Mouse (Mus musculus) heart, embryonic 14.5 days (tissue): ENCODE measurements around the gene Clec18a. TPM values are rescaled to one million over a fixed set of nuclear protein-coding genes. Genes with fewer than 3 reads are reported as not detected.
"Not testable (repeated sequence)": the region's sequence is repeated elsewhere in the genome, so short reads cannot be mapped to it uniquely, and the experiment has no call there.

Experiments
- ATAC-seq: fragments of 200-750 bp; cut with Nextera tagmentation; 2 replicates; pipeline ENCODE4 v1.8.0; 2017; ENCODE audit warnings: low read depth, moderate TSS enrichment; ENCODE audit not compliant: insufficient number of reproducible peaks, insufficient read depth, low FRiP score
- H3K27ac ChIP-seq, 2 experiments: fragments of 200-500 bp in 1 of 2; fragments of 300-500 bp in 1 of 2; sonication (generic) in 1 of 2; replicated peaks in 1 of 2; 2 replicates each; pipeline ENCODE4 v1.5.1; 2012 to 2014; ENCODE audit warnings: low read depth in 2 of 2, low read length in 2 of 2, control low read depth in 1 of 2, mild to moderate bottlenecking in 1 of 2, mixed read lengths in 1 of 2; ENCODE audit not compliant: control insufficient read depth in 1 of 2, insufficient read depth in 1 of 2
- H3K27me3 ChIP-seq: fragments of 300-500 bp; sonication (generic); 2 replicates; pipeline ENCODE4 v1.6.1; 2014; ENCODE audit warnings: mild to moderate bottlenecking, low read length, control low read depth; ENCODE audit not compliant: control insufficient read depth, insufficient read depth
- H3K36me3 ChIP-seq: fragments of 300-500 bp; sonication (generic); 2 replicates; pipeline ENCODE4 v1.6.1; 2014; ENCODE audit warnings: mild to moderate bottlenecking, control low read depth, low read length, mixed read lengths; ENCODE audit not compliant: control insufficient read depth, insufficient read depth
- H3K4me1 ChIP-seq, 2 experiments: fragments of 200-500 bp in 1 of 2; fragments of 300-500 bp in 1 of 2; sonication (generic) in 1 of 2; 2 replicates each; pipeline ENCODE4 v1.6.1; 2012 to 2014; ENCODE audit warnings: low read length in 2 of 2, control low read depth in 1 of 2, mixed read lengths in 1 of 2; ENCODE audit not compliant: control insufficient read depth in 2 of 2, insufficient read depth in 2 of 2
- H3K4me2 ChIP-seq: fragments of 300-500 bp; sonication (generic); 2 replicates; pipeline ENCODE4 v1.6.1; 2014; ENCODE audit warnings: mild to moderate bottlenecking, low read length
- H3K4me3 ChIP-seq, 2 experiments: fragments of 200-500 bp in 1 of 2; fragments of 300-500 bp in 1 of 2; sonication (generic) in 1 of 2; 2 replicates each; pipeline ENCODE4 v1.5.1; 2012 to 2014; ENCODE audit warnings: low read length in 2 of 2, mild to moderate bottlenecking in 2 of 2, control low read depth in 1 of 2, low read depth in 1 of 2, moderate library complexity in 1 of 2; ENCODE audit not compliant: control insufficient read depth in 1 of 2, insufficient read depth in 1 of 2
- H3K9ac ChIP-seq: fragments of 300-500 bp; sonication (generic); 2 replicates; pipeline ENCODE4 v1.6.1; 2014; ENCODE audit warnings: mild to moderate bottlenecking, low read length
- H3K9me3 ChIP-seq: fragments of 300-500 bp; sonication (generic); 2 replicates; pipeline ENCODE4 v1.6.1; 2016; ENCODE audit warnings: low read length, control low read depth; ENCODE audit not compliant: control insufficient read depth
- WGBS: fragments of 180-500 bp; shearing (Covaris S2); extraction: QIAGEN DNeasy Blood & Tissue Kit; methylation state at CpG from one replicate; pipeline ENCODE4 v1.1.7; 2014; 5-methylcytosine and 5-hydroxymethylcytosine counted together
- polyA plus RNA-seq: library from polyadenylated mRNA; unstranded; fragments of >200 nt; fragmentation: Nextera tagmentation; extraction: Ambion mirVana; gene quantifications from 2 replicates; pipeline ENCODE4 v1.2.1, GENCODE M21; 2014

The Clec18a gene
- polyA plus RNA-seq, 1 experiment from 2014 or later = not detected

DNA sequence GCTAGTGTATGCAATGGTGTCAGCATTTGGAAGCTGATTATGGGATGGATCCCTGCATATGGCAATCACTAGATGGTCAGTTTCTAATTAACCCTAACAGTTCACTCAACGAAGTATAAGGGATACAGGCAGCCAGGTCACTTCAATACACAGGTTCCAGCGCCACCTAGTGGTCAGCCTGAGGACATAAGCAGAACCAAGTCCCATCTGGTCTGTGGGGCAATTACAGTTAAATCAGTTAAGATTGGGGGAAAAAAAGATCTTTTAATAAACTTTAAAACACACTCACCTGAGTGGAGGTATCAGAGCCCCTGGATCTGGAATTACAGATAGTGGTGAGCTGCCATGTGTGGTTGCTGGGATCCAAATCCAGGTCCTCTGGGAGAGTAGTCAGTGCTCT, 2.1 kb downstream of the Clec18a start:
- no peaks in the 10 kb centered on the region for H3K36me3 ChIP-seq
- no peak for ATAC-seq
- H3K4me1 ChIP-seq = no peaks in the 10 kb centered on the region
- H3K9ac ChIP-seq = no peak overlapping the region
- H3K4me3 ChIP-seq = no peak overlapping the region
- no peaks in the 10 kb centered on the region for H3K9me3 ChIP-seq
- H3K27me3 ChIP-seq = no peaks in the 10 kb centered on the region
- 0% methylated on average over 2 of the region's 2 CpGs for WGBS
- no peak overlapping the region for H3K27ac ChIP-seq
- no peak overlapping the region for H3K4me2 ChIP-seq

DNA sequence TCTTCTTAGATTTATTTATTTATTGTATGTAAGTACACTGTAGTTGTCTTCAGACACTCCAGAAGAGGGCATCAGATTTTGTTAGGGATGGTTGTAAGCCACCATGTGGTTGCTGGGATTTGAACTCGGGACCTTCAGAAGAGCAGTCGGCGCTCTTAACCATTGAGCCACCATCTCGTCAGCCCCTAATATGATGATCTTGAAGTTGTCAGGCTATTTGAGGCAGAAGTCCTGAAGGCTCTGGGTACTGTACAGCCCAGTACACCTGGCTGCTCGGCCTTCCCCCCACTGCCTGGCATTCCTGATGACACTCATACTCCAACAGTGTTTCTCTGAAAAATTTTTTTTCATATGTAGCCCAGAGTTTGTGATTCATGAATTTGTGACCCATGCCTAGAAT, 8.3 kb downstream of the Clec18a start:
- ATAC-seq, H3K27me3 ChIP-seq, H3K36me3 ChIP-seq, H3K4me3 ChIP-seq, H3K4me2 ChIP-seq, H3K4me1 ChIP-seq, H3K9ac ChIP-seq, H3K27ac ChIP-seq, H3K9me3 ChIP-seq: not testable (repeated sequence)
- 78% methylated on average over 5 of the region's 5 CpGs for WGBS

DNA sequence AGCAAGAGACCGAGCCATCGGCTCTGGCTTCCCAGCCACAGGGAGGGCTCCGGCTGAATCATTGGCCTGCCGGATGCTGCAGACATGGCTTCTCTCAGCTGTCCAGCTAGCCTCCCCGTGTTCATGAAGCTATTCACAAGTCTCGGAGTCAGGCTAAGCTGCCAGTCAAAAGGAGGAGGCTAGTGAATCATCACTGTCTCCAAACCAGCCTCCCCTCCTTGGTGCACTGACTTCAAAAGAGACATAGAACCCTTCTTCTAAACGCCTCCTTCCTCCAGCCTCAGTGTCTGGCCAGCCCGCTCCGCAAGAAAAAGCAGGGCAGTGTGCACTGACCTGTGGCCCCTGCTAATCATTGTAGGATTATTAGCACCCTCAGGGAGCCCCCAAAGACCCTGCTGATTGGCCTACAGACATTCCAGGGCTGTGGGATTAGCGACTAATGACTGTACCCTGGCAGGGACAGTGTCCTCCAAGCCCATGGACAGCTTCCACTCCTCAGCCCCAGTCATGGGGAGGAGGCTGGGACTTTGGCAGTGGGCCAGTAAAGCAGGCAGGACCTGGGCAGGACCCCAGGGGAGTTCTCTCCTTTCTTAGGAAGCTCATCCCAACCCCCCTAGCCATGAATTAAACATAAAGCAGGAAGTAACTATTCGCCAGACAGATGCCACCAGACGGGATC, 10.5 kb downstream of the Clec18a start:
- ATAC-seq = no peak
- H3K36me3 ChIP-seq = no peaks in the 10 kb centered on the region
- H3K4me3 ChIP-seq = no peak overlapping the region
- peak overlapping the region; percentile 8; the same call in 1 of the 2 replicates for H3K9ac ChIP-seq
- H3K4me1 ChIP-seq = no peaks in the 10 kb centered on the region; a peak in 1 of 4 replicates
- no peaks in the 10 kb centered on the region for H3K9me3 ChIP-seq
- H3K4me2 ChIP-seq = no peak overlapping the region
- 59% methylated on average over 12 of the region's 12 CpGs for WGBS
- H3K27me3 ChIP-seq = no peaks in the 10 kb centered on the region
- H3K27ac ChIP-seq = no peak overlapping the region

DNA sequence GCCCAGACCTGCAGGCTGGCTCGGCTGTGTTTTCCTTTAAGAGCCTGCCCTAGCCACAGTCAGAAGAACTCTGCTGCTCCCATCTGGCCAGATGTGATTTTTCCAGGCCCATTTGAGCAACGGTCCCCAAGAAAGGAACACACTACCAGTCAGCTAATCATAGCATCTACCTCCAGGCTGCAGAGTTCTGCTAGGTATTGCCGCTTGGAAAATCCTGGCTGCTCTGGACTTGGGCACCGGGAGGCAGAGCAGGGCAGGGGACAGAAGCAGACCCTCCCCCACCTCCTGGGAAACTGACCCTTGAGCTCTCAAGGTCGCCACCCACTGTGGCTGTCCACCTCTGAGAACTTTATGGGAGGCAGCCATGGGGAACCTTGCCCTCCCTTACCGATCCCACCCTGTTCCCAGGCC, 12.4 kb downstream of the Clec18a start:
- no peak overlapping the region; the same call in none of the 2 replicates for H3K9ac ChIP-seq
- H3K4me2 ChIP-seq = no peak overlapping the region
- H3K27me3 ChIP-seq = no peaks in the 10 kb centered on the region
- H3K9me3 ChIP-seq = no peaks in the 10 kb centered on the region
- 24% methylated on average over 6 of the region's 6 CpGs for WGBS
- H3K27ac ChIP-seq = no peak overlapping the region
- 0 out of 2 replicates have a peak, but pooled peaks have one; percentile 19 for ATAC-seq
- H3K4me1 ChIP-seq = no peaks in the 10 kb centered on the region; a peak in 1 of 4 replicates
- no peaks in the 10 kb centered on the region for H3K36me3 ChIP-seq
- H3K4me3 ChIP-seq = no peak overlapping the region

DNA sequence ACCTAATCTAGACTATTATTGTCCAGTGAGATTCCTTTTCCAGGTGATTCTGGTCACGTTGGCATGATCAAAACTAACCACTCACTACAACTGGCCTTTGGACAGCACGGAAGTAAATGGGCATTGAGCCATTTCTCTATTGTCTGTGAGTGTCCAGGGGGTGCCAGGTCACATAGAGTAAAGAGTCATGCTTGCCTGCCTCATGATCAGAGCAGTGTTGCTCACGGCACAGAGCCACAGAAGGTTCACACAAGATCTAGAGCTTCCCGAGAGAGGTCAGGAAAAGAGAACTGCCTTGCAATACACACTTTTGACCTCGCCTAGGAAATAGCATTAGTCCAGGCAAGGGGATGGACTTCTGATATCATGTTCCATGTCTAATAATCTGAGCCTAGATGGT, 12.8 kb downstream of the Clec18a start:
- Histone ChIP-seq H3K27me3 (no peaks in the 10 kb centered on the region), H3K4me3 (no peak overlapping the region), H3K9me3 (no peaks in the 10 kb centered on the region), H3K4me1 (no peaks in the 10 kb centered on the region; a peak in 1 of 4 replicates), H3K9ac (no peak overlapping the region; the same call in 1 of the 2 replicates), H3K4me2 (no peak overlapping the region), H3K36me3 (no peaks in the 10 kb centered on the region), H3K27ac (no peak overlapping the region)
- 70% methylated on average over 5 of the region's 5 CpGs for WGBS
- ATAC-seq = no peak

DNA sequence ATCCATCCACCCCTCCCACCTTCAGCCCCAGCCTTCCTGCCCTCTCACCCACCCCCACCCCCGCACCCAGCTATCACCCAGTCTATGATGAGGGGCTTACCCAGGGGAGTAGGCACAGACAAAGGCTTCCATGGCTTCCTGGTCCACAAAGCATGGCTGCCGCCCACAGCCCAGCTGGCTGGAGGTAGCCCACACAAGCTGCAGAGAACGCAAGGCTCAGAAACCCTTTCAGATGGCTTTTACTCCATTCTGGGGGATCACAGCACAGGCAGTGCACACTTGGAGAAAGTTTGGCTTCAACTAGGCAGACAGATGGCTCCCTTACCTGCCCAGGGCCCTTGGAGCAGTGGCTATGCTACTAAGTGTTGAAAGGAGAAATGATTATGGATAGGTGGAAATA, 16.3 kb downstream of the Clec18a start:
- no peaks in the 10 kb centered on the region for H3K4me1 ChIP-seq
- H3K4me2 ChIP-seq = no peak overlapping the region
- no peaks in the 10 kb centered on the region for H3K36me3 ChIP-seq
- no peaks in the 10 kb centered on the region for H3K27me3 ChIP-seq
- no peak overlapping the region for H3K9ac ChIP-seq
- no peaks in the 10 kb centered on the region for H3K9me3 ChIP-seq
- no peak for ATAC-seq
- H3K4me3 ChIP-seq = no peak overlapping the region
- WGBS = 70% methylated on average over 3 of the region's 3 CpGs
- H3K27ac ChIP-seq = no peak overlapping the region

DNA sequence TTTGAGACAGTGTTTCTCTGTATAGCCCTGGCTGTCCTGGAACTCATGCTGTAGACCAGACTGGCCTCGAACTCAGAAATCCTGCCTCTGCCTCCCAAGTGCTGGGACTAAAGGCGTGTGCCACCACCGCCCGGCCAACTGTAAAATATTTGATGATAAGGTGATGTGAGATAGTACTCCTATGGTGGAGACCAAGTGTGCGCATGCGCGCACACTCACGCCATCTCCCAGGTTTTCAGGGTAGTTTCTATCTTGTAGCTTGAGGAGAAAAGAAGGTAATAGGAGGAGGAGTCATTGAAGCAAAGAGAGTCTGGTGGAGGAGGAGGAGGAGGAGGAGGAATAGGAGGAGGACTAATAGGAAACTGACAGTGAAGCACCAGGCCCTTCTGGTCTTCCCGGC, 23.6 kb downstream of the Clec18a start:
- WGBS = 83% methylated on average over 9 of the region's 9 CpGs
- H3K9me3 ChIP-seq, H3K9ac ChIP-seq, ATAC-seq, H3K27me3 ChIP-seq, H3K4me2 ChIP-seq, H3K27ac ChIP-seq, H3K36me3 ChIP-seq, H3K4me3 ChIP-seq, H3K4me1 ChIP-seq: not testable (repeated sequence)

DNA sequence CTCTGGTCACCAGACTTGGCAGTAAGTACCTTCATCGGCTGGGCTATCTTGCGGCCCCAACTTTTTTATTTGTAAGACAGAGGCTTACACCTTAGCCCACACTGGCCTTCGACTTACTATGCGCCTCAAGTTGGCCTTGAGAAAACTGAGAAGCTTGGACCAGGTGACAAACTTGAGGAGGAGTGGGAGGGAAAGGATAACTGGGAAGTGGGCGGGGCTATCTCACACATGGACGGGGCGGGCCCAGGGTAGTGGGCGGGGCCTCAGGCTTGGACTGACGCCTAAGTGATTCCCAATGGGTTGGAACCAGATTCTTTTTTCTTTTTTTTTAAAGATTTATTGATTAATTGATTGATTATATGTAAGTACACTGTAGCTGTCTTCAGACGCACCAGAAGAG, 24.8 kb downstream of the Clec18a start:
- H3K27me3 ChIP-seq = no peaks in the 10 kb centered on the region
- no peak overlapping the region for H3K27ac ChIP-seq
- H3K9ac ChIP-seq = no peak overlapping the region
- H3K4me3 ChIP-seq = no peak overlapping the region
- H3K4me1 ChIP-seq = no peaks in the 10 kb centered on the region
- 27% methylated on average over 10 of the region's 10 CpGs for WGBS
- H3K9me3 ChIP-seq = no peaks in the 10 kb centered on the region
- H3K4me2 ChIP-seq = no peak overlapping the region
- ATAC-seq = no peak
- no peaks in the 10 kb centered on the region for H3K36me3 ChIP-seq
